Mouse (Mus musculus) common myeloid progenitor, adult 5-6 weeks (primary cell): Measurements from ENCODE around the gene 1700069L16Rik. TPM values are rescaled to one million over a fixed set of nuclear protein-coding genes. Genes with fewer than 3 reads are reported as not detected.

Source experiments
- ATAC-seq: replicated peaks from 2 replicates; pipeline ENCODE4 v1.8.0; 2016; ENCODE audit warnings: low read depth, mild to moderate bottlenecking, moderate TSS enrichment, inconsistent platforms; ENCODE audit not compliant: poor library complexity, severe bottlenecking
- total RNA-seq: library from RNA; stranded (forward); fragments of 200-1000, 187-1606 nt; gene quantifications from 2 replicates; pipeline ENCODE4 v1.2.3, GENCODE M21; 2017

The 1700069L16Rik gene
- total RNA-seq, 1 experiment from 2014 or later: not detected

GRCm38 (mm10) chr5:113652215-113652614, 72.4 kb downstream of the 1700069L16Rik start:
- ATAC-seq: peak; percentile 21; the same call in 1 of the 2 replicates

GRCm38 (mm10) chr5:113650035-113650865, 74.3 kb downstream of the 1700069L16Rik start, which contains the start of gene Cmklr1:
Gene Cmklr1 (minus strand): TSS chr5:113650426.
- peak; percentile 79 for ATAC-seq

GRCm38 (mm10) chr5:113648647-113649211, 75.8 kb downstream of the 1700069L16Rik start:
- peak; percentile 26 for ATAC-seq

- no peak for ATAC-seq
These were observed 77.4 kb downstream of the 1700069L16Rik start for GRCm38 (mm10) chr5:113647141-113647540.

GRCm38 (mm10) chr5:113644520-113644919, 80.1 kb downstream of the 1700069L16Rik start:
- peak; percentile 73 for ATAC-seq

GRCm38 (mm10) chr5:113643107-113643848, 81.3 kb downstream of the 1700069L16Rik start:
- ATAC-seq: peak; percentile 59

Other genes with a start within 250 kb of the 1700069L16Rik start
- gene Wscd2, start 234.4 kb downstream of the 1700069L16Rik start, total RNA-seq: not detected in 2 replicates
- 0.27 TPM in 1 of 2 replicates, not detected in the other for gene Cmklr1, start 74.3 kb downstream of the 1700069L16Rik start, total RNA-seq
- gene Ficd, start 11.0 kb upstream of the 1700069L16Rik start, total RNA-seq: 0.50 and 0.58 TPM in 2 replicates
- gene Sart3, start 47.7 kb upstream of the 1700069L16Rik start, total RNA-seq: 45.7 and 62.7 TPM in 2 replicates
- gene Iscu, start 48.0 kb upstream of the 1700069L16Rik start, total RNA-seq: 78.7 and 91.1 TPM in 2 replicates
- gene Tmem119, start 75.7 kb upstream of the 1700069L16Rik start, total RNA-seq: 2.7 and 3.6 TPM in 2 replicates
- 91.4 and 108 TPM in 2 replicates for gene Selplg, start 107.9 kb upstream of the 1700069L16Rik start, total RNA-seq
- 92.4 and 106 TPM in 2 replicates for gene Coro1c, start 184.0 kb upstream of the 1700069L16Rik start, total RNA-seq